Mouse (Mus musculus): ENCODE results near the gene Gm20388.

- no peak for TF ChIP-seq CTCF (IDR thresholded peaks at IDR 0.05; ENCODE audit: low read depth)
- TF ChIP-seq EP300 (IDR thresholded peaks at IDR 0.05; ENCODE audit: low read depth): no peak
These were observed 1404.9 kb downstream of the Gm20388 start for GRCm38 (mm10) chr8:121315569-121315968.
